Mouse (Mus musculus) hindlimb bud, embryonic 11.5 days (tissue): Measurements from ENCODE around the gene Tysnd1.

Source experiments
- DNase-seq: peaks from one replicate; pipeline ENCODE4 v3.0.0-alpha.2; 2012; ENCODE audit warnings: low read depth, low spot score; ENCODE audit errors: extremely low spot score

Gene Tysnd1

GRCm38 (mm10) chr10:61680015-61680913 lies 15.1 kb upstream of the Tysnd1 start, which contains the start of gene Sar1a:
Gene Sar1a (plus strand): TSS chr10:61680299.
- DNase-seq: peak; percentile 83

GRCm38 (mm10) chr10:61689405-61689804 lies 5.9 kb upstream of the Tysnd1 start:
- no peak for DNase-seq

DNA sequence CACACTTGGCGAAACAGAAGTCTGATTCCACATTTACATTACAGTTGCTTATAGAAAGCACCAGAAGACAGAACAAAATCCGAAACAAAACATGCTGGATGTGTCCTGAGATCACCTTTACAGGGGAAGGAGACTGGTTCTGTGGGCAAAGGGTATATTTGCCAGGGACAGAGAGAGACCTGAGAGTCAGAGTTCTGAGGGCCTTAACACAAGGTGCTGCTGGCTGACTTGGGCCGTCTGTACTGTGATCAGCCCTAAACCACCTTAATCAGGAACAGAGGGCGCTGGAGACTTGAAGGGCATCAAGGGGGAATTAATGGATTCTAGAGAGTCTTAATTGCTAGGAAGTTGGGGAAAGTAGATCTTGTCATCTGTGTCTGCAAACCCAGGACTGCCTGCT lies 1.8 kb upstream of the Tysnd1 start:
- DNase-seq: no peak

GRCm38 (mm10) chr10:61695703-61696559 lies 617 bp downstream of the Tysnd1 start:
- DNase-seq: no peak

- DNase-seq: no peak
Measured at GRCm38 (mm10) chr10:61696560-61696823, 1.2 kb downstream of the Tysnd1 start.

DNA sequence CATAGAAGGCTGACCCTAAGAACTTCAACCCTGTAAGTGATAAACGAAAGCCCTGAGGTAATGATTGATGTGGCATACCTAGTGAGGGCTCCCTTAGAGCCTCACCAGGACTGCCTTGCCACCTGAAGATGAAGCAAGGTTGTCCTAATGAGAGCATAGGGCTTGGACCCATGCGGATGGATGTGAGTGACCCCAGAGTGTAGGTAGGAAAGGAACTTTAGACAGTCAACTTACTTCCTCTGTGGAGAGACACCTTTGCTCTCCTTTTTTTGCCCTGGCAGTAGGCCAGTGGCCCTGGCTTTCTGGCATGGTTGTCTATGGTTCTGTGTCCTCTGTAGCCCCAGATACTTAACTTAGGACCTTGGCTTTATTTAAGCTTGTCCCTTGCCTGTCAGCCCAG lies 1.7 kb downstream of the Tysnd1 start:
- no peak for DNase-seq

- no peak for DNase-seq
Measured at GRCm38 (mm10) chr10:61704663-61705062, 9.3 kb downstream of the Tysnd1 start.

DNA sequence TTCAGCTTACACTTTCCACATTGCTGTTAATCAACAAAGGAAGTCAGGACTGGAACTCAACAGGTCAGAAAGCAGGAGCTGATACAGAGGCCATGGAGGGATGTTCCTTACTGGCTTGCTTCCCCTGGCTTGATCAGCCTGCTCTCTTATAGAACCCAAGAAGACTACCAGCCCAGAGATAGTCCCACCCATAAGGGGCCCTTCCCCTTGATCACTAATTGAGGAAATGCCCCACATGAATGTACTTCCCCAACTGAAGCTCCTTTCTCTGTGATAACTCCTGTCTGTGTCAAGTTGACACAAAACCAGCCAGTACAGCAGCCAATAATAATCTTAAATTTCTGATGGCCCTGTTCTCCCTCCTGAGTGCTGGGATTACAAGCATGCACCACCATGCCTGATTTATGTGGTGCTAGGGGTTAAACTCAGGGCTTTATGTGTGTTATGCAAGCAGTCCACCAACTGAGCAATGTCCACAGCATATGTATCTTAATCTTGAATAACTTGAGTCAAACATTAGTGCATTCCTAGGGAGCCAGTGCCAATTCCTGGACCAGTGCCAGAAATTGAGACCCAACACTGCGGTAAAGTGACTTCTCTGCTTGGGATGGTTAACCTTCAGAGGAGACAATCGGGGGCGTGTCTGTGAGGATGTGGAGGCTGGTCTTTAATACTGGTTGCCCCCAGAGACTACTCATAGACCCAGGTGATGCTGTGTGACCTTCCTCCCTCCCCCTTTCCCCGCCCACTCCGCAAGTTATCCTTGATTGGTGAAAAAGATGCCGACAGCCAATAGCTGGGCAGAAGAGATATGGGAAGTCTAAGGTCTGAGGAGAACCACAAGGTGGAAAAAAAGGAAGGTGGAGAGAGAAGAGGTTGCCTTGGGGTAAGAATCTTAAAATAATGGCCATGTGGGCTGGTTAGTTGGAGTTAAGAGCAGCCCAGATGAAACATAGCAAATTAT lies 11.4 kb downstream of the Tysnd1 start:
- no peak for DNase-seq

- DNase-seq: no peak
Measured at GRCm38 (mm10) chr10:61713601-61714000, 18.3 kb downstream of the Tysnd1 start.

DNA sequence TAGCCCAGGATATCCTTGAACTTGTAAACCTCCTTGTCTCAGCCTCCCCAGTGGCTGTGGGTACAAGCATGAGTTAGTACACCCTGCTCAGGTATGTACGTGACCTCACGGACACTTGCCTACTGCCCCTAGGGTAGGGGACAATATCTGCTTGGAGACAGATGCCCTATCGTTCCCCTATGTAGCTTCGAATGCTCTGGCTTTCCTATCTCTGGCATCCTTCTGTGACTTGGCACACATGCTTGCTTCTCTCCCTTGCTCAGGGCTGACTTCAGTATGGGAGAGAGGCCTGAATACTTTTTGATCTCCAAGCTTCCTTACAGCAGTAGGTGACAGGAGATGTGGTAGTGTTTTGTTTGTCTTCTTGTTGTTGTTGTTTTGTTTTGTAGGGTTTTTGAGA lies 18.8 kb downstream of the Tysnd1 start:
- no peak for DNase-seq

DNA sequence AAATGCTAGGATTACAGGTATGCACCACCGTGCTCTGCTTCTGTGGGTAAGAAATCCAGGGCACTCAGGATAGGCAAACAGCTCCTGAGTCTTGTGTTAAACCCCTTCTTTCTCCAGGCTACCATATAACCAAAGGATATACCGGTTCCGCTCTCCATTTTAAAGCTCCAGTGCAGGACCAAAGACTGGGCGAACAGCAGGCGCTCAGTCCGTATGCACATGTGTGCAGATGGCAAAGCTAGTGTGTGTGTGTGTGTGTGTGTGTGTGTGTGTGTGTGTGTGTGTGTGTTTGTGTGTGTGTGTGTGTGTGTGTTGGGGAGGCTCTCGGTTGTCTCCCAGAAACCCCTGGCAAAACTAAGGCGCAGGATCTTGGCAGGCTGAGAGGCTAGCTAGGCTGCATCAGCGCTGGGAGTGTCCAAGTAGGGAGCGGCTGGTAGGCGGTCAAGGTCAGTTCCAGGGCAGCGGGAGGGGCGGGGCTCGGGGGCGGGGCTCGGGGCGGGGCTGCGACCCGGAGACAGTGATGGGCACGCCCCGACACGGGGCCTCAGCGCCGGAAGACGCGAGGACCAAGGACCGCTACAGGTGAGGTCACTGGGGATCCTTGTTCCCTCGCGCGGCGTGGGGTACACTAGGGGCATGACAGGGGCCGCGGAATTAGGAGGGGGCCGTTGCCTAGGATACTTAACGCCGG lies 19.6 kb downstream of the Tysnd1 start, which contains the start of gene Aifm2:
TSS of gene Aifm2 (plus strand) at position 493 of the 691 bp plus-strand sequence.
- no peak for DNase-seq

- no peak for DNase-seq
Measured at GRCm38 (mm10) chr10:61715462-61715837, 20.1 kb downstream of the Tysnd1 start.

DNA sequence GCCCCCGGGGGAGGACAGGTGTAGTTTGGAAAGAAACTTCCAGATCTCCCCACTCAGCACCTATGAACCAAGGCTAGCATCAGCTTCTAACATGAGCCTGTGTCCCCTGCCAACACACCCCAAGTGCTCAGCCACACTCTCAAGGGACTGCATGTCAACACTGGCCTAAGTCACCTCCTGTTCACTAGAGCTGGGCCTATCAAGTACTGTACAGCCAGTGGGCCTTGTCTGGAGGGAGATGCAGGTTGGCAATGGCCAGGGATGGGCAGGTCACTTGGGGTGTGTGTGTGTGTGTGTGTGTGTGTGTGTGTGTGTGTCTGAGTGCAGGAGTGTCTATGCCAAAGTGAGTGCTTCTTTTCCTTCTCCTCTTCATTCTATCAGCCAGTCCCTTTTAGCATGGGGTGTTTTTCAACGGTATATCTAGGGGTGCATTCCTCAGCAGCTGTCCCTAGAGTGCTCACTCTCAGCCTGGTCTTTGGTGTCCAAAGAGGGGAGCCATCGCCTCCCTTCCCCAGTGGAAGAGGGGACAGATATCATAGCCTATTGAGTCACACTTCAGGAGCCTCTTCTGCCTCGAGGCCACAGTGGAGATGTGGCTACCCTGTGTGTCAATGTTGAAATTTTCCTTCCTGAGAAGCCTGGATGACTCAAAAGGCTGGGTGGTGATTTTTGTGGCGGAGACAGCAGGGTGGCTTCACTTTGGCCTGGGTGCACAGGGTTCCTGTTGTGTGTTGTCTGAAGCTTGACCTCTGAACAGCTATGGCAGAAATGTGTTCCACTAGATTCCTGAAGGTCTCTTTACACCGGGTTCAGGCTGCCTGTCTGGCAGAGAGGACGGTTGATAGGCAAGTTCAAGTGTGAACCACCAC lies 20.9 kb downstream of the Tysnd1 start:
- no peak for DNase-seq

DNA sequence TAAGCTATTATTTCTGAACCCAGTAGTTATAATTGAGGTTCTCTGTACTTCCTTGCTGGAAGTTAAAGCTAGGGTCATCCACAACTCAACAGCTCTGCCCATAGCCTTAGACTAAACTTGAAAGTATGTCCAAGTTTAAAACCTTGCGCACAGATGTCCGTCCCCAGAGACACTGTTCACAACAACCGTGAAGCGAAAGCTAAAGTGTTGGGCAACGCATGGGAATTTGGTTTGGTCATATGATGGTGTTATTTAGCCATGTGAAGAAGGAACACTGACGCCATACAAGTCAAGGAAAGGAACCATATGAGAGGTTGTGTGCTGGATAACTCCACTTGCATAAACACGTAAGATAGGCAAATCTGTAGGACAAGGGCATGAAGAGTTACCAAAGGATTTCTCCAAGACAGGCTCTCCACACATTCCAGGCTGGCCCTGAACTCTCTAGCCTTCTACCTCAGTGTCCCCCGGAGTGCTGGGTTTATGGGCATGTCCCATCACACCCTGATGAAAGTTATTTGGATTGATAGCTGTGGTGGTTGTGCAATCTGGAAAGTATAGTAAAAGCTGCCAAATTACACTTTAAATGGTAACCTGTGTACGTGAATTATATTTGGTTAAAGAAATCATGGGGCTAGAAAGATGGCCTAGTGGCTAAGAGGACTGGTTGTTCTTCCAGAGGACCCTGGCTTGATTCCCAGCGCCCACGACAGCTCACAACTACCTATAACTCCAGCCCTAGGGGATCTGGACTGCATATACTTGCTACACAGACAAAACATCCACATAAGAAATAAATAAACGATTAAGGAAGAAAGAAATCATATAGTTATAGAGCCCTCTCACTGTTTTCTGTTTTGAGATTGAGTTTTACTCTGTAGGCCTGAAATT lies 22.3 kb downstream of the Tysnd1 start:
- DNase-seq: no peak

DNA sequence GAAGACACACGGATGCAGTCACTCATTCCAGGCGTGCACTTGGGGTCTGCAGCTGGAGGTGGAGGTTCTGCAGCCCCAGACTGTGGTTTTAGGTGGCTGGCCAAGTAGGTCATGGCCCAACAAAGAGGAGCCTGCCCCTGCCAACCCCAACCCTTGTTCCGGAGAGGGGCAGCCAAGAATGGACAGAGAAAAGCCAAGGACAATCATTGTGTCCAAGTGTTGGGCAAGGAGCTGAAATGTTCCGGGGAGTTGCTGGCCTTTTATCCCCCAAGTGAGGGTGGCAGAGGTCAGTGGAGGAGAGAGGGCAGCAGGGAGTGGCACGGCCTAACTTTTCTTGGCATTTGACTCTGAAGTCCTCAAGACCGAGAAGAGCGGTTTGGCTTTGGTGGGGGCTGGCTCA lies 25.0 kb downstream of the Tysnd1 start:
- no peak for DNase-seq

DNA sequence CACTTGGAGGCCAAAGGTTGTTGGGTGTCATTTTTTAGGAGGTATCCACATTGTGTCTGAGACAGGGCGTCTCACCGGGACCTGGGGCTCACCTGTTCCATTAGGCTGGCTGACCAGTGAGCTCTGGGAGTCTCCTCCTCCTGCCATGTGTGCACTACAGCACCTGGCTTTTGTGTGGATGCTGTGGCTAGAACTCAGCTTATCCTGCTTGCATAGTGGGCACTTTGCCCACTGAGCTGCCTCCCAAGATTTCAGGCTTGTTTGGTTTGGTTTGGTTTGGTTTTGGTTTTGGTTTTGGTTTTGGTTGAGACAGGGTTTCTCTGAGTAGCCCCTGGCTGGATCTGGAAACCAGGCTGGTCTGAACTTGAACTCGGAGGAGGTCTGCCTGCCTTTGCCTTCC lies 26.9 kb downstream of the Tysnd1 start:
- no peak for DNase-seq

- DNase-seq: no peak
Measured at GRCm38 (mm10) chr10:61723271-61723670, 28.0 kb downstream of the Tysnd1 start.

DNA sequence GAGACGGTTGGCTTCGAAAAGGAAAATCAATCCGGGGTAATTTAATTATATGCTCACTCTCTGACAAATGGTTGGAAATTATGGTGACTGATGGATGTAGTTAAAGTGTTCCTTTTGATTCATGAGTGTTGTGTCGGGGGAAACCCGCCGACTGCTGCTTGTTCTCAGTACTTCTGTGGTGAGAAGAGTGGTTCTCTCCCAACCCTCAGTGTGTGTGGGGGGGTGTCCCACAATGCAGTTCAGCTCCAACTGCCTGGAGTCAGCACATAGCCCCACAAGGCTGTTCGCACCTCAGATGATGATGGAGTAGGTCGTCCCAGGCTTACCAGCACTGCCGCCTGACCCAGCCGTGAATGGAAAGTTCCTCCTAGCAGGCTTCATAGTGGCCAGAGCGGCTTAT lies 33.9 kb downstream of the Tysnd1 start:
- DNase-seq: no peak
